31 mouse cellular contexts compared by ENCODE assay signal in genomic region chr4:88535742-88536141, GRCm38 (mm10). TPM values are rescaled to one million over a fixed set of nuclear protein-coding genes. Genes with fewer than 3 reads are reported as not detected.
DNase-seq lines count a peak whose midpoint lies in the region; ATAC-seq and TF ChIP-seq lines count a peak whose summit lies in the region.
"Had no signal": no experiment of that assay in that cellular context is flagged by ENCODE, and none has a peak within 500 bp of the region (broad histone marks: within the 10 kb centered on the region; RNA-seq: fewer than 3 reads in every experiment).

No protein-coding gene starts in this region.

- H3K4me3 ChIP-seq in heart, embryonic 11.5 days (ENCODE audit: low read depth, low read length), result no peak overlapping the region
- no peak overlapping the region for H3K4me3 ChIP-seq in stomach, embryonic 15.5 days (replicated peaks)
- no peak overlapping the region for H3K4me3 ChIP-seq in stomach, postnatal 0 days (ENCODE audit: low read depth, low read length)
- no peak overlapping the region for H3K4me3 ChIP-seq in liver, embryonic 13.5 days (replicated peaks)
- no peak overlapping the region for H3K4me3 ChIP-seq in forebrain, embryonic 11.5 days (ENCODE audit: low read depth, low read length)
- H3K4me3 ChIP-seq: embryonic facial prominence, embryonic 12.5 days; gastrocnemius, adult 2 months; hindbrain, embryonic 12.5 days; limb, embryonic 12.5 days; lung, embryonic 15.5 days; midbrain, embryonic 12.5 days; neural tube, embryonic 13.5 days had no signal

- 67% methylated on average over 1 of the region's 1 CpGs for WGBS in heart, embryonic 11.5 days (ENCODE audit: insufficient replicate concordance)
- 92% methylated on average over 1 of the region's 1 CpGs for WGBS in stomach, embryonic 15.5 days
- 93% methylated on average over 1 of the region's 1 CpGs for WGBS in stomach, postnatal 0 days
- 20% methylated on average over 1 of the region's 1 CpGs for WGBS in liver, embryonic 13.5 days (ENCODE audit: insufficient replicate concordance)
- 84% methylated on average over 1 of the region's 1 CpGs for WGBS in forebrain, embryonic 11.5 days

- H3K27ac ChIP-seq in heart, embryonic 11.5 days (ENCODE audit: low read depth, low read length), result no peak overlapping the region
- H3K27ac ChIP-seq in stomach, embryonic 15.5 days, result no peak overlapping the region
- no peak overlapping the region for H3K27ac ChIP-seq in stomach, postnatal 0 days (replicated peaks)
- H3K27ac ChIP-seq in liver, embryonic 13.5 days, result peak overlapping the region; percentile 80
- H3K27ac ChIP-seq in forebrain, embryonic 11.5 days (ENCODE audit: low read depth, low read length), result no peak overlapping the region
- H3K27ac ChIP-seq: embryonic facial prominence, embryonic 12.5 days; gastrocnemius, adult 2 months; hindbrain, embryonic 12.5 days; limb, embryonic 12.5 days; lung, embryonic 15.5 days; macrophage; midbrain, embryonic 12.5 days; neural tube, embryonic 13.5 days had no signal

- no peak for TF ChIP-seq CTCF in stomach, postnatal 0 days (IDR thresholded peaks at IDR 0.05; ENCODE audit: low read depth)

- ATAC-seq in heart, embryonic 11.5 days (replicated peaks; ENCODE audit: insufficient number of reproducible peaks, low FRiP score, low TSS enrichment), result no peak
- peak; percentile 79 for ATAC-seq in stomach, embryonic 15.5 days (ENCODE audit: insufficient read depth, low FRiP score, low read depth)
- ATAC-seq in stomach, postnatal 0 days (ENCODE audit: low FRiP score, low TSS enrichment), result no peak
- ATAC-seq in liver, embryonic 13.5 days (ENCODE audit: low read depth), result peak; percentile 98
- no peak for ATAC-seq in forebrain, embryonic 11.5 days (replicated peaks; ENCODE audit: low FRiP score)
- ATAC-seq: CD4-positive, CD25-positive, alpha-beta regulatory T cell, adult 4 months had no signal

- DNase-seq in heart, adult 18-20 months, result peak; percentile 18 to 21
- no peak for DNase-seq in stomach, postnatal 0 days (ENCODE audit: low spot score)
- DNase-seq in liver, embryonic 13.5 days, result peak; percentile 43
- no peak for DNase-seq in forebrain, embryonic 11.5 days (ENCODE audit: low spot score)
- DNase-seq in layer of hippocampus, adult 11-12 months (ENCODE audit: low spot score), result no peak
- no peak for DNase-seq in layer of hippocampus, adult 9-11 months
- DNase-seq: adrenal gland, postnatal 25 days; cerebellum, adult 8-10 months; gastrocnemius, adult 2 months; kidney, adult 9 months; kidney, postnatal 36 days; right cerebral cortex, adult 18-20 months had no signal

- H3K9ac ChIP-seq in heart, embryonic 11.5 days (ENCODE audit: low read depth, low read length), result no peak overlapping the region
- no peak overlapping the region for H3K9ac ChIP-seq in stomach, embryonic 15.5 days
- no peak overlapping the region for H3K9ac ChIP-seq in stomach, postnatal 0 days (ENCODE audit: low read length)
- H3K9ac ChIP-seq in liver, embryonic 13.5 days, result peak overlapping the region; percentile 41; the same call in 1 of the 2 replicates
- no peak overlapping the region for H3K9ac ChIP-seq in forebrain, embryonic 11.5 days (ENCODE audit: low read length)
- H3K9ac ChIP-seq: embryonic facial prominence, embryonic 12.5 days; hindbrain, embryonic 12.5 days; limb, embryonic 12.5 days; lung, embryonic 15.5 days; midbrain, embryonic 12.5 days; neural tube, embryonic 13.5 days had no signal

- H3K4me1 ChIP-seq in heart, embryonic 11.5 days (ENCODE audit: control insufficient read depth, insufficient read depth, low read length), result no peaks in the 10 kb centered on the region
- H3K4me1 ChIP-seq in stomach, embryonic 15.5 days, result no peaks in the 10 kb centered on the region
- 0 out of 2 replicates have a peak, but pooled peaks cover 2% of the 10 kb centered on the region for H3K4me1 ChIP-seq in stomach, postnatal 0 days (replicated peaks; ENCODE audit: control insufficient read depth, insufficient read depth)
- peaks cover 43% of the 10 kb centered on the region for H3K4me1 ChIP-seq in liver, embryonic 13.5 days (replicated peaks)
- no peaks in the 10 kb centered on the region for H3K4me1 ChIP-seq in forebrain, embryonic 11.5 days (replicated peaks; ENCODE audit: control insufficient read depth, insufficient read depth, low read length)
- H3K4me1 ChIP-seq: embryonic facial prominence, embryonic 12.5 days; hindbrain, embryonic 12.5 days; limb, embryonic 12.5 days; midbrain, embryonic 12.5 days had no signal

- H3K27me3 ChIP-seq in heart, embryonic 11.5 days (ENCODE audit: control insufficient read depth, insufficient read depth, low read length), result no peaks in the 10 kb centered on the region
- no peaks in the 10 kb centered on the region for H3K27me3 ChIP-seq in stomach, embryonic 15.5 days (replicated peaks)
- no peaks in the 10 kb centered on the region for H3K27me3 ChIP-seq in stomach, postnatal 0 days (ENCODE audit: control insufficient read depth, insufficient read depth, low read length)
- no peaks in the 10 kb centered on the region for H3K27me3 ChIP-seq in liver, embryonic 13.5 days
- no peaks in the 10 kb centered on the region for H3K27me3 ChIP-seq in forebrain, embryonic 11.5 days (ENCODE audit: control insufficient read depth, insufficient read depth, low read length)
- H3K27me3 ChIP-seq: embryonic facial prominence, embryonic 12.5 days; hindbrain, embryonic 12.5 days; limb, embryonic 12.5 days; lung, embryonic 15.5 days; midbrain, embryonic 12.5 days; neural tube, embryonic 13.5 days had no signal

- no peak for TF ChIP-seq EP300 in stomach, postnatal 0 days (optimal IDR thresholded peaks at IDR 0.05)

- no peaks in the 10 kb centered on the region for H3K36me3 ChIP-seq in heart, embryonic 11.5 days (ENCODE audit: control insufficient read depth, insufficient read depth, low read length)
- H3K36me3 ChIP-seq in stomach, embryonic 15.5 days, result no peaks in the 10 kb centered on the region
- no peaks in the 10 kb centered on the region for H3K36me3 ChIP-seq in stomach, postnatal 0 days (ENCODE audit: control insufficient read depth, insufficient read depth, low read length)
- H3K36me3 ChIP-seq in liver, embryonic 13.5 days, result no peaks in the 10 kb centered on the region
- no peaks in the 10 kb centered on the region for H3K36me3 ChIP-seq in forebrain, embryonic 11.5 days (ENCODE audit: control insufficient read depth, insufficient read depth, low read length)
- H3K36me3 ChIP-seq: embryonic facial prominence, embryonic 12.5 days; G1E; hindbrain, embryonic 12.5 days; limb, embryonic 12.5 days; lung, embryonic 15.5 days; midbrain, embryonic 12.5 days; neural tube, embryonic 13.5 days had no signal

- H3K4me2 ChIP-seq in heart, embryonic 11.5 days, result no peak overlapping the region
- H3K4me2 ChIP-seq in stomach, embryonic 15.5 days, result no peak overlapping the region
- no peak overlapping the region for H3K4me2 ChIP-seq in stomach, postnatal 0 days (replicated peaks; ENCODE audit: low read depth)
- H3K4me2 ChIP-seq in liver, embryonic 13.5 days, result peak overlapping the region; percentile 48
- no peak overlapping the region for H3K4me2 ChIP-seq in forebrain, embryonic 11.5 days (ENCODE audit: low read depth, low read length, severe bottlenecking)
- H3K4me2 ChIP-seq: embryonic facial prominence, embryonic 12.5 days; hindbrain, embryonic 12.5 days; limb, embryonic 12.5 days; lung, embryonic 15.5 days; midbrain, embryonic 12.5 days; neural tube, embryonic 13.5 days had no signal

- H3K9me3 ChIP-seq in heart, embryonic 11.5 days (replicated peaks; ENCODE audit: control insufficient read depth, low read length), result no peaks in the 10 kb centered on the region
- no peaks in the 10 kb centered on the region for H3K9me3 ChIP-seq in stomach, embryonic 15.5 days
- no peaks in the 10 kb centered on the region for H3K9me3 ChIP-seq in stomach, postnatal 0 days (ENCODE audit: control insufficient read depth, low read length)
- H3K9me3 ChIP-seq in liver, embryonic 13.5 days (replicated peaks), result no peaks in the 10 kb centered on the region
- H3K9me3 ChIP-seq in forebrain, embryonic 11.5 days (ENCODE audit: control insufficient read depth, low read length), result no peaks in the 10 kb centered on the region
- H3K9me3 ChIP-seq: embryonic facial prominence, embryonic 12.5 days; G1E; hindbrain, embryonic 12.5 days; limb, embryonic 12.5 days; lung, embryonic 15.5 days; midbrain, embryonic 12.5 days; neural tube, embryonic 13.5 days had no signal

RNA-seq across cellular contexts. Expression of gene Ifnb1, which starts 13.2 kb away (rescaled TPM):
- not detected for total RNA-seq in heart, adult 18-20 months (2021)
- not detected in 2 replicates for polyA plus RNA-seq in heart, embryonic 11.5 days (2014; fragmentation: Nextera tagmentation; extraction: Ambion mirVana)
- polyA plus RNA-seq in stomach, embryonic 15.5 days (2015; fragmentation: Nextera tagmentation; extraction: Ambion mirVana), result not detected in 2 replicates
- not detected in 2 replicates for polyA plus RNA-seq in stomach, postnatal 0 days (2015; fragmentation: Nextera tagmentation; extraction: Ambion mirVana)
- polyA plus RNA-seq in liver, embryonic 13.5 days (2015; fragmentation: Nextera tagmentation; extraction: Ambion mirVana), result not detected in 2 replicates
- not detected in 2 replicates for polyA plus RNA-seq in forebrain, embryonic 11.5 days (2014; fragmentation: Nextera tagmentation; extraction: Ambion mirVana)
- total RNA-seq: adrenal gland, postnatal 25 days; G1E; gastrocnemius, adult 2 months; granulocyte monocyte progenitor cell, adult 5-6 weeks; layer of hippocampus, postnatal 10 days had no signal
- polyA plus RNA-seq: CD4-positive, CD25-positive, alpha-beta regulatory T cell, adult 4 months; cortical plate, adult 2 months; embryonic facial prominence, embryonic 12.5 days; forebrain, embryonic 16.5 days; G1E; heart, embryonic 16.5 days; hindbrain, embryonic 12.5 days; limb, embryonic 12.5 days; lung, embryonic 15.5 days; midbrain, embryonic 12.5 days; neural tube, embryonic 13.5 days; stomach, embryonic 14.5 days; thymus, postnatal 0 days; urinary bladder, adult 2 months had no signal

RNA-seq across cellular contexts. Expression of gene Ifna15, which starts 22.3 kb away (rescaled TPM):
- not detected for total RNA-seq in heart, adult 18-20 months (2021)
- not detected in 2 replicates for polyA plus RNA-seq in heart, embryonic 11.5 days (2014; fragmentation: Nextera tagmentation; extraction: Ambion mirVana)
- not detected in 2 replicates for polyA plus RNA-seq in stomach, embryonic 15.5 days (2015; fragmentation: Nextera tagmentation; extraction: Ambion mirVana)
- not detected in 2 replicates for polyA plus RNA-seq in stomach, postnatal 0 days (2015; fragmentation: Nextera tagmentation; extraction: Ambion mirVana)
- polyA plus RNA-seq in liver, embryonic 13.5 days (2015; fragmentation: Nextera tagmentation; extraction: Ambion mirVana), result not detected in 2 replicates
- not detected in 2 replicates for polyA plus RNA-seq in forebrain, embryonic 11.5 days (2014; fragmentation: Nextera tagmentation; extraction: Ambion mirVana)
- total RNA-seq: adrenal gland, postnatal 25 days; G1E; gastrocnemius, adult 2 months; granulocyte monocyte progenitor cell, adult 5-6 weeks; layer of hippocampus, postnatal 10 days had no signal
- polyA plus RNA-seq: CD4-positive, CD25-positive, alpha-beta regulatory T cell, adult 4 months; cortical plate, adult 2 months; embryonic facial prominence, embryonic 12.5 days; forebrain, embryonic 16.5 days; G1E; heart, embryonic 16.5 days; hindbrain, embryonic 12.5 days; limb, embryonic 12.5 days; lung, embryonic 15.5 days; macrophage; midbrain, embryonic 12.5 days; neural tube, embryonic 13.5 days; stomach, embryonic 14.5 days; thymus, postnatal 0 days; urinary bladder, adult 2 months had no signal

RNA-seq across cellular contexts. Expression of gene Ifna14, which starts 35.9 kb away (rescaled TPM):
- total RNA-seq in heart, adult 18-20 months (2021), result not detected
- not detected in 2 replicates for polyA plus RNA-seq in heart, embryonic 11.5 days (2014; fragmentation: Nextera tagmentation; extraction: Ambion mirVana)
- not detected in 2 replicates for polyA plus RNA-seq in stomach, embryonic 15.5 days (2015; fragmentation: Nextera tagmentation; extraction: Ambion mirVana)
- polyA plus RNA-seq in stomach, postnatal 0 days (2015; fragmentation: Nextera tagmentation; extraction: Ambion mirVana), result not detected in 2 replicates
- polyA plus RNA-seq in liver, embryonic 13.5 days (2015; fragmentation: Nextera tagmentation; extraction: Ambion mirVana), result not detected in 2 replicates
- not detected in 2 replicates for polyA plus RNA-seq in forebrain, embryonic 11.5 days (2014; fragmentation: Nextera tagmentation; extraction: Ambion mirVana)
- total RNA-seq: adrenal gland, postnatal 25 days; gastrocnemius, adult 2 months; granulocyte monocyte progenitor cell, adult 5-6 weeks; layer of hippocampus, postnatal 10 days had no signal
- polyA plus RNA-seq: CD4-positive, CD25-positive, alpha-beta regulatory T cell, adult 4 months; cortical plate, adult 2 months; embryonic facial prominence, embryonic 12.5 days; forebrain, embryonic 16.5 days; G1E; heart, embryonic 16.5 days; hindbrain, embryonic 12.5 days; limb, embryonic 12.5 days; lung, embryonic 15.5 days; macrophage; midbrain, embryonic 12.5 days; neural tube, embryonic 13.5 days; stomach, embryonic 14.5 days; thymus, postnatal 0 days; urinary bladder, adult 2 months had no signal

RNA-seq across cellular contexts. Expression of gene Ifna9, which starts 56.4 kb away (rescaled TPM):
- not detected for total RNA-seq in heart, adult 18-20 months (2021)
- polyA plus RNA-seq in heart, embryonic 11.5 days (2014; fragmentation: Nextera tagmentation; extraction: Ambion mirVana), result not detected in 2 replicates
- not detected in 2 replicates for polyA plus RNA-seq in stomach, embryonic 15.5 days (2015; fragmentation: Nextera tagmentation; extraction: Ambion mirVana)
- not detected in 2 replicates for polyA plus RNA-seq in stomach, postnatal 0 days (2015; fragmentation: Nextera tagmentation; extraction: Ambion mirVana)
- not detected in 2 replicates for polyA plus RNA-seq in liver, embryonic 13.5 days (2015; fragmentation: Nextera tagmentation; extraction: Ambion mirVana)
- not detected in 2 replicates for polyA plus RNA-seq in forebrain, embryonic 11.5 days (2014; fragmentation: Nextera tagmentation; extraction: Ambion mirVana)
- total RNA-seq: adrenal gland, postnatal 25 days; G1E; gastrocnemius, adult 2 months; granulocyte monocyte progenitor cell, adult 5-6 weeks; layer of hippocampus, postnatal 10 days had no signal
- polyA plus RNA-seq: CD4-positive, CD25-positive, alpha-beta regulatory T cell, adult 4 months; cortical plate, adult 2 months; embryonic facial prominence, embryonic 12.5 days; forebrain, embryonic 16.5 days; G1E; heart, embryonic 16.5 days; hindbrain, embryonic 12.5 days; limb, embryonic 12.5 days; lung, embryonic 15.5 days; macrophage; midbrain, embryonic 12.5 days; neural tube, embryonic 13.5 days; stomach, embryonic 14.5 days; thymus, postnatal 0 days; urinary bladder, adult 2 months had no signal

Comparison
In these comparisons a context has a peak if more than half of its experiments do, and no peak if none do; other contexts are left out.
1. ATAC-seq: peak in stomach, embryonic 15.5 days (single experiment) and liver, embryonic 13.5 days (single experiment); none in heart, embryonic 11.5 days (single experiment), stomach, postnatal 0 days (single experiment) and forebrain, embryonic 11.5 days (single experiment).
2. DNase-seq: peak in heart, adult 18-20 months (2 of 2) and liver, embryonic 13.5 days (single experiment); none in stomach, postnatal 0 days (single experiment), forebrain, embryonic 11.5 days (single experiment), layer of hippocampus, adult 11-12 months (single experiment) and layer of hippocampus, adult 9-11 months (single experiment).